Mouse (Mus musculus) lung, adult 2 months (tissue): Measurements from ENCODE around the gene Stk25.

Experiments
- CTCF ChIP-seq: fragments of 200-500 bp; IDR thresholded peaks from 2 replicates; pipeline ENCODE4 v1.5.1; 2011; ENCODE audit warnings: mild to moderate bottlenecking, low read length, control low read depth; ENCODE audit not compliant: insufficient read depth
- POLR2A ChIP-seq: fragments of 200-500 bp; IDR thresholded peaks from 2 replicates; pipeline ENCODE4 v1.6.1; 2011; ENCODE audit warnings: low read depth, mild to moderate bottlenecking, control low read depth, low read length, borderline replicate concordance; ENCODE audit errors: extremely low read depth

GRCm38 (mm10) chr1:93641978-93642377 is 16.5 kb downstream of the Stk25 start:
- TF ChIP-seq CTCF, result no peak
- TF ChIP-seq POLR2A, result no peak
